Mouse (Mus musculus) myocyte (in vitro differentiated cells): Measurements from ENCODE around the gene Cdh20. TPM values are rescaled to one million over a fixed set of nuclear protein-coding genes. Genes with fewer than 3 reads are reported as not detected.

Experiments
- H3K27me3 ChIP-seq: one replicate; pipeline ENCODE4 v1.6.1; 2011; ENCODE audit not compliant: control insufficient read depth, insufficient read depth, insufficient read length
- H3K36me3 ChIP-seq: one replicate; pipeline ENCODE4 v1.6.1; 2011; ENCODE audit not compliant: control insufficient read depth, insufficient read depth
- H3K4me2 ChIP-seq: one replicate; pipeline ENCODE4 v1.6.1; 2011; ENCODE audit warnings: low read depth, control low read depth
- H3K4me3 ChIP-seq: one replicate; pipeline ENCODE4 v1.5.1; 2011; ENCODE audit warnings: mild to moderate bottlenecking, control low read depth, moderate library complexity
- H3K79me2 ChIP-seq: one replicate; pipeline ENCODE4 v1.6.1; 2011; ENCODE audit not compliant: control insufficient read depth, insufficient read depth
- H3ac ChIP-seq: one replicate; pipeline ENCODE4 v1.6.1; 2011; ENCODE audit not compliant: control insufficient read depth, insufficient read length
- CEBPB ChIP-seq: IDR thresholded peaks from 2 replicates; pipeline ENCODE4 v1.6.1; 2011; ENCODE audit warnings: mild to moderate bottlenecking, moderate library complexity; ENCODE audit not compliant: poor library complexity, insufficient read depth, severe bottlenecking
- E2F4 ChIP-seq: IDR thresholded peaks from one replicate; pipeline ENCODE4 v1.6.1; 2011; ENCODE audit warnings: mild to moderate bottlenecking, control low read depth, moderate library complexity; ENCODE audit not compliant: insufficient read depth
- MAX ChIP-seq: IDR thresholded peaks from one replicate; pipeline ENCODE4 v1.6.1; 2011; ENCODE audit warnings: low read depth, mild to moderate bottlenecking, control low read depth
- MYOD1 ChIP-seq, 3 experiments: IDR thresholded peaks; one replicate each; pipeline ENCODE4 v1.6.1; 2011; ENCODE audit warnings: control low read depth in 2 of 3, low read depth in 2 of 3, mild to moderate bottlenecking in 2 of 3, moderate library complexity in 1 of 3; ENCODE audit not compliant: insufficient read length in 2 of 3, control insufficient read depth in 1 of 3
- MYOG ChIP-seq, 3 experiments: IDR thresholded peaks; one replicate each; pipeline ENCODE4 v1.6.1; 2011; ENCODE audit warnings: control low read depth in 2 of 3, low read depth in 2 of 3, mild to moderate bottlenecking in 2 of 3; ENCODE audit not compliant: insufficient read length in 2 of 3, control insufficient read depth in 1 of 3, insufficient read depth in 1 of 3
- POLR2A ChIP-seq: IDR thresholded peaks from one replicate; pipeline ENCODE4 v1.6.1; 2011; ENCODE audit warnings: low read depth, mild to moderate bottlenecking, control low read depth, moderate library complexity; ENCODE audit not compliant: insufficient read length
- POLR2AphosphoS2 ChIP-seq: IDR thresholded peaks from one replicate; pipeline ENCODE4 v1.6.1; 2011; ENCODE audit warnings: low read depth, control low read depth; ENCODE audit not compliant: insufficient read length
- REST ChIP-seq: IDR thresholded peaks from one replicate; pipeline ENCODE4 v1.6.1; 2011; ENCODE audit warnings: mild to moderate bottlenecking, control low read depth, moderate library complexity; ENCODE audit not compliant: insufficient read depth, insufficient read length
- SRF ChIP-seq: IDR thresholded peaks from one replicate; pipeline ENCODE4 v1.6.1; 2011; ENCODE audit warnings: low read depth; ENCODE audit not compliant: control insufficient read depth, insufficient read length
- TCF12 ChIP-seq: IDR thresholded peaks from one replicate; pipeline ENCODE4 v1.6.1; 2011; ENCODE audit warnings: mild to moderate bottlenecking, control low read depth; ENCODE audit not compliant: poor library complexity, insufficient read depth, severe bottlenecking
- TCF3 ChIP-seq: IDR thresholded peaks from one replicate; pipeline ENCODE4 v1.6.1; 2011; ENCODE audit warnings: low read depth, control low read depth; ENCODE audit not compliant: insufficient read length
- USF1 ChIP-seq: IDR thresholded peaks from one replicate; pipeline ENCODE4 v1.6.1; 2011; ENCODE audit warnings: low read depth, mild to moderate bottlenecking, control low read depth, moderate library complexity
- polyA plus RNA-seq: library from polyadenylated mRNA; unstranded; fragments of >200 nt; fragmentation: generic; extraction: Trizol; gene quantifications from one replicate; pipeline ENCODE4 v1.2.1, GENCODE M21; 2012; ENCODE audit warnings: missing spikeins

Cdh20 gene
- polyA plus RNA-seq, 1 experiment: 0.01 TPM

GRCm38 (mm10) chr1:104957046-104957445 is 188.7 kb downstream of the Cdh20 start:
- no peaks in the 10 kb centered on the region for H3K27me3 ChIP-seq

GRCm38 (mm10) chr1:104961670-104962069 is 193.3 kb downstream of the Cdh20 start:
- TF ChIP-seq POLR2A (no peak), TCF3 (no peak), SRF (no peak), E2F4 (no peak), MYOD1 (IDR thresholded peaks at IDR 0.05; ENCODE audit: control insufficient read depth in 1 of 3, insufficient read length in 2 of 3, low read depth in 2 of 3) (no peak), MAX (no peak), REST (no peak), POLR2AphosphoS2 (no peak)
- no peak overlapping the region for H3ac ChIP-seq
- no peak overlapping the region for H3K4me3 ChIP-seq
- H3K27me3 ChIP-seq: no peaks in the 10 kb centered on the region
- no peaks in the 10 kb centered on the region for H3K36me3 ChIP-seq
- no peaks in the 10 kb centered on the region for H3K79me2 ChIP-seq
- H3K4me2 ChIP-seq: no peak overlapping the region

More at GRCm38 (mm10) chr1:104957046-104957445, 188.7 kb downstream of the Cdh20 start:
- Histone ChIP-seq H3K79me2 (no peaks in the 10 kb centered on the region), H3ac (no peak overlapping the region), H3K4me2 (no peak overlapping the region), H3K4me3 (no peak overlapping the region), H3K36me3 (no peaks in the 10 kb centered on the region)
- TF ChIP-seq TCF12 (no peak), CEBPB (no peak), E2F4 (no peak)

GRCm38 (mm10) chr1:104962257-104962656 is 193.9 kb downstream of the Cdh20 start:
- no peak for TF ChIP-seq MYOG (IDR thresholded peaks at IDR 0.05; ENCODE audit: control insufficient read depth in 1 of 3, insufficient read depth in 1 of 3, insufficient read length in 2 of 3, low read depth in 2 of 3)
- no peak for TF ChIP-seq CEBPB
- no peak for TF ChIP-seq POLR2AphosphoS2
- no peak for TF ChIP-seq REST
- TF ChIP-seq E2F4: no peak
- H3K36me3 ChIP-seq: no peaks in the 10 kb centered on the region

GRCm38 (mm10) chr1:104979068-104979467 is 210.7 kb downstream of the Cdh20 start:
- Histone ChIP-seq H3K79me2 (no peaks in the 10 kb centered on the region), H3ac (no peak overlapping the region), H3K4me3 (no peak overlapping the region), H3K4me2 (no peak overlapping the region), H3K27me3 (peaks cover under 1% of the 10 kb centered on the region), H3K36me3 (no peaks in the 10 kb centered on the region)
- TF ChIP-seq MYOD1 (IDR thresholded peaks at IDR 0.05; ENCODE audit: control insufficient read depth in 1 of 3, insufficient read length in 2 of 3, low read depth in 2 of 3) (no peak), REST (no peak), USF1 (no peak), POLR2A (no peak), CEBPB (no peak)

More at GRCm38 (mm10) chr1:104962257-104962656, 193.9 kb downstream of the Cdh20 start:
- Histone ChIP-seq H3K27me3 (no peaks in the 10 kb centered on the region), H3ac (no peak overlapping the region), H3K79me2 (no peaks in the 10 kb centered on the region), H3K4me3 (no peak overlapping the region), H3K4me2 (no peak overlapping the region)

- H3K79me2 ChIP-seq: no peaks in the 10 kb centered on the region
- no peak overlapping the region for H3K4me2 ChIP-seq
- H3K4me3 ChIP-seq: no peak overlapping the region
- H3K27me3 ChIP-seq: peaks cover 8% of the 10 kb centered on the region
- TF ChIP-seq SRF (no peak), USF1 (no peak), E2F4 (no peak), TCF12 (no peak), TCF3 (no peak), MAX (no peak), CEBPB (no peak), REST (no peak)
- no peaks in the 10 kb centered on the region for H3K36me3 ChIP-seq
- H3ac ChIP-seq: no peak overlapping the region
Observed at GRCm38 (mm10) chr1:104980273-104980672, 211.9 kb downstream of the Cdh20 start.
